Mouse (Mus musculus): ENCODE data around the gene Prima1.

Gene Prima1

DNA sequence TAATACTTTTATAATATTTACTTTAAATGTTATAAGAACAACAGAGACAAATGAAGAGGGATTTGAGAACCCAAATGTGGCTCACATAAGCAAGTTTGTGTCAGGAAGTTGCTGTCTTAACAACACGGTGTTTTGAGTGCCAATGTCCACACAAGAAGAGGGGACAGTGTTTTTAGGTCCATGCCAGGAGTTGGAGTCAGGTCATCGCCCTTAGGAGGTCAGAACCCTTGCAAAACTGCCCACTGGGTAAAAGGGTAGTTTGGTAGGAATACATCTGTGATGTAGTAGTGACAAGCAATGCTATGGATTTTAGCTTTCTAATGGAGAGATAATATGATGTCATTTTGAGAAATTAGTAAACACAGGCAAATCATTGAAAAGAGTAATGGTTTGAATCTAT lies 91.7 kb downstream of the Prima1 start:
- DNase-seq = no peak
